Mouse (Mus musculus) midbrain, embryonic 10.5 days (tissue): ENCODE data around the gene Myh9. TPM values are rescaled to one million over a fixed set of nuclear protein-coding genes. Genes with fewer than 3 reads are reported as not detected.
"Not testable (repeated sequence)": the region's sequence is repeated elsewhere in the genome, so short reads cannot be mapped to it uniquely, and the experiment has no call there.

Experiments used
- DNase-seq: peaks from one replicate; pipeline ENCODE4 v3.0.0-alpha.2; 2017; ENCODE audit warnings: low spot score
- H3K27ac ChIP-seq: fragments of 300-500 bp; sonication (generic); replicated peaks from 2 replicates; pipeline ENCODE4 v1.5.1; 2016; ENCODE audit warnings: mild to moderate bottlenecking
- H3K27me3 ChIP-seq: fragments of 300-500 bp; sonication (generic); 2 replicates; pipeline ENCODE4 v1.6.1; 2016; ENCODE audit warnings: low read depth, mild to moderate bottlenecking; ENCODE audit not compliant: poor library complexity, severe bottlenecking
- H3K36me3 ChIP-seq: fragments of 300-500 bp; sonication (generic); 2 replicates; pipeline ENCODE4 v1.6.1; 2016; ENCODE audit warnings: mild to moderate bottlenecking, moderate library complexity
- H3K4me1 ChIP-seq: fragments of 300-500 bp; sonication (generic); 2 replicates; pipeline ENCODE4 v1.6.1; 2016
- H3K4me3 ChIP-seq: fragments of 300-500 bp; sonication (generic); 2 replicates; pipeline ENCODE4 v1.5.1; 2016; ENCODE audit warnings: mild to moderate bottlenecking, moderate library complexity
- H3K9me3 ChIP-seq: fragments of 300-500 bp; sonication (generic); replicated peaks from 2 replicates; pipeline ENCODE4 v1.6.1; 2016; ENCODE audit warnings: mild to moderate bottlenecking
- WGBS: fragments of 180-500 bp; shearing (Covaris S2); methylation state at CpG from one replicate; pipeline ENCODE4 v1.1.7; 2016; 5-methylcytosine and 5-hydroxymethylcytosine counted together
- polyA plus RNA-seq: library from polyadenylated mRNA; unstranded; fragments of >200 nt; fragmentation: Nextera tagmentation; extraction: Ambion mirVana; gene quantifications from 2 replicates; pipeline ENCODE4 v1.2.1, GENCODE M21; 2016

Myh9 gene
- polyA plus RNA-seq, 1 experiment from 2014 or later, result 29.0 TPM

GRCm38 (mm10) chr15:77880738-77881137 lies 38.8 kb upstream of the Myh9 start:
- DNase-seq, result no peak
- Histone ChIP-seq H3K4me3 (no peak overlapping the region), H3K27ac (no peak overlapping the region), H3K9me3 (no peaks in the 10 kb centered on the region), H3K27me3 (no peaks in the 10 kb centered on the region), H3K4me1 (peaks cover 24% of the 10 kb centered on the region), H3K36me3 (no peaks in the 10 kb centered on the region)
- 95% methylated on average over 5 of the region's 5 CpGs for WGBS

- H3K27ac ChIP-seq, result no peak overlapping the region
- H3K4me3 ChIP-seq, result no peak overlapping the region
- H3K9me3 ChIP-seq, result no peaks in the 10 kb centered on the region
- no peaks in the 10 kb centered on the region for H3K36me3 ChIP-seq
- peaks cover 24% of the 10 kb centered on the region for H3K4me1 ChIP-seq
- no peak for DNase-seq
- 91% methylated on average over 3 of the region's 3 CpGs for WGBS
- H3K27me3 ChIP-seq, result no peaks in the 10 kb centered on the region
These were observed 37.8 kb upstream of the Myh9 start for GRCm38 (mm10) chr15:77879756-77880155.

- 81% methylated on average over 2 of the region's 2 CpGs for WGBS
- Histone ChIP-seq H3K27ac (no peak overlapping the region), H3K27me3 (no peaks in the 10 kb centered on the region), H3K36me3 (no peaks in the 10 kb centered on the region), H3K4me3 (no peak overlapping the region), H3K4me1 (peaks cover 16% of the 10 kb centered on the region), H3K9me3 (no peaks in the 10 kb centered on the region)
- no peak for DNase-seq
These were observed 35.2 kb upstream of the Myh9 start for GRCm38 (mm10) chr15:77877209-77877608.

- no peak for DNase-seq
- WGBS, result 88% methylated on average over 3 of the region's 3 CpGs
- no peaks in the 10 kb centered on the region for H3K27me3 ChIP-seq
- H3K36me3 ChIP-seq, result no peaks in the 10 kb centered on the region
- H3K9me3 ChIP-seq, result no peaks in the 10 kb centered on the region
- no peak overlapping the region for H3K27ac ChIP-seq
- H3K4me1 ChIP-seq, result peaks cover 11% of the 10 kb centered on the region
- H3K4me3 ChIP-seq, result no peak overlapping the region
These were observed 34.7 kb upstream of the Myh9 start for GRCm38 (mm10) chr15:77876716-77877115.

- peaks cover 11% of the 10 kb centered on the region for H3K4me1 ChIP-seq
- no peak overlapping the region for H3K4me3 ChIP-seq
- 94% methylated on average over 6 of the region's 6 CpGs for WGBS
- no peaks in the 10 kb centered on the region for H3K9me3 ChIP-seq
- no peaks in the 10 kb centered on the region for H3K36me3 ChIP-seq
- no peak for DNase-seq
- no peak overlapping the region for H3K27ac ChIP-seq
- H3K27me3 ChIP-seq, result no peaks in the 10 kb centered on the region
These were observed 34.0 kb upstream of the Myh9 start for GRCm38 (mm10) chr15:77875953-77876352.

- Histone ChIP-seq H3K27me3 (no peaks in the 10 kb centered on the region), H3K4me3 (no peak overlapping the region), H3K9me3 (no peaks in the 10 kb centered on the region), H3K27ac (0 out of 2 replicates have a peak overlapping the region, but pooled peaks have one; percentile 9), H3K36me3 (no peaks in the 10 kb centered on the region), H3K4me1 (peaks cover 11% of the 10 kb centered on the region)
- no peak for DNase-seq
- 89% methylated on average over 9 of the region's 9 CpGs for WGBS
These were observed 32.8 kb upstream of the Myh9 start for GRCm38 (mm10) chr15:77874807-77875206.

- Histone ChIP-seq H3K27me3 (no peaks in the 10 kb centered on the region), H3K27ac (0 out of 2 replicates have a peak overlapping the region, but pooled peaks have one; percentile 9), H3K4me3 (no peak overlapping the region), H3K4me1 (peaks cover 11% of the 10 kb centered on the region), H3K36me3 (no peaks in the 10 kb centered on the region), H3K9me3 (no peaks in the 10 kb centered on the region)
- WGBS, result 74% methylated on average over 4 of the region's 4 CpGs
- DNase-seq, result no peak
These were observed 32.3 kb upstream of the Myh9 start for GRCm38 (mm10) chr15:77874310-77874709.

GRCm38 (mm10) chr15:77873564-77873963 lies 31.6 kb upstream of the Myh9 start:
- WGBS, result 89% methylated on average over 2 of the region's 2 CpGs
- Histone ChIP-seq H3K4me3 (no peak overlapping the region), H3K4me1 (peaks cover 11% of the 10 kb centered on the region), H3K9me3 (no peaks in the 10 kb centered on the region), H3K27ac (no peak overlapping the region), H3K36me3 (no peaks in the 10 kb centered on the region), H3K27me3 (no peaks in the 10 kb centered on the region)
- no peak for DNase-seq

GRCm38 (mm10) chr15:77872996-77873395 lies 31.0 kb upstream of the Myh9 start:
- no peaks in the 10 kb centered on the region for H3K27me3 ChIP-seq
- H3K4me3 ChIP-seq, result no peak overlapping the region
- DNase-seq, result no peak
- 91% methylated on average over 3 of the region's 3 CpGs for WGBS
- H3K4me1 ChIP-seq, result peaks cover 11% of the 10 kb centered on the region
- no peak overlapping the region for H3K27ac ChIP-seq
- no peaks in the 10 kb centered on the region for H3K9me3 ChIP-seq
- no peaks in the 10 kb centered on the region for H3K36me3 ChIP-seq

- no peaks in the 10 kb centered on the region for H3K9me3 ChIP-seq
- no peak overlapping the region for H3K4me3 ChIP-seq
- H3K36me3 ChIP-seq, result no peaks in the 10 kb centered on the region
- WGBS, result 90% methylated on average over 5 of the region's 5 CpGs
- peaks cover 9% of the 10 kb centered on the region for H3K4me1 ChIP-seq
- DNase-seq, result no peak
- H3K27me3 ChIP-seq, result no peaks in the 10 kb centered on the region
- H3K27ac ChIP-seq, result no peak overlapping the region
These were observed 26.4 kb upstream of the Myh9 start for GRCm38 (mm10) chr15:77868340-77868739.

- not testable (repeated sequence) for H3K36me3 ChIP-seq, H3K4me3 ChIP-seq, DNase-seq, H3K27me3 ChIP-seq, H3K4me1 ChIP-seq, H3K9me3 ChIP-seq
- peak overlapping the region; percentile 78 for H3K27ac ChIP-seq
- 93% methylated on average over 8 of the region's 10 CpGs for WGBS
These were observed 25.4 kb upstream of the Myh9 start for GRCm38 (mm10) chr15:77867231-77867968.

GRCm38 (mm10) chr15:77866583-77867220 lies 24.7 kb upstream of the Myh9 start:
- DNase-seq, result peak; percentile 50
- WGBS, result 34% methylated on average over 11 of the region's 11 CpGs

GRCm38 (mm10) chr15:77864063-77864758 lies 22.2 kb upstream of the Myh9 start:
- WGBS, result 85% methylated on average over 9 of the region's 9 CpGs
- no peaks in the 10 kb centered on the region for H3K27me3 ChIP-seq
- H3K9me3 ChIP-seq, result no peaks in the 10 kb centered on the region
- no peaks in the 10 kb centered on the region for H3K36me3 ChIP-seq
- peaks cover 9% of the 10 kb centered on the region for H3K4me1 ChIP-seq
- no peak for DNase-seq
- no peak overlapping the region for H3K27ac ChIP-seq
- H3K4me3 ChIP-seq, result no peak overlapping the region

More at GRCm38 (mm10) chr15:77866583-77867220, 24.7 kb upstream of the Myh9 start:
- H3K27me3 ChIP-seq, result no peaks in the 10 kb centered on the region
- no peaks in the 10 kb centered on the region for H3K9me3 ChIP-seq
- peaks cover 9% of the 10 kb centered on the region for H3K4me1 ChIP-seq
- peak overlapping the region; percentile 78 for H3K27ac ChIP-seq
- H3K4me3 ChIP-seq, result no peak overlapping the region
- H3K36me3 ChIP-seq, result no peaks in the 10 kb centered on the region
